Mouse (Mus musculus) neural tube, embryonic 11.5 days (tissue): ENCODE data around the gene Adgrv1. TPM values are rescaled to one million over a fixed set of nuclear protein-coding genes. Genes with fewer than 3 reads are reported as not detected.

Experiments used
- ATAC-seq: fragments of 200-750 bp; cut with Nextera tagmentation; 2 replicates; pipeline ENCODE4 v1.8.0; 2017; ENCODE audit warnings: moderate number of reproducible peaks, mild to moderate bottlenecking, moderate TSS enrichment, moderate library complexity; ENCODE audit not compliant: insufficient read depth, low FRiP score, low TSS enrichment
- DNase-seq: peaks from one replicate; pipeline ENCODE4 v3.0.0-alpha.2; 2015; ENCODE audit warnings: low spot score
- H3K27ac ChIP-seq: fragments of 300-500 bp; sonication (generic); 2 replicates; pipeline ENCODE4 v1.5.1; 2014; ENCODE audit warnings: low read depth, mild to moderate bottlenecking, low read length
- H3K27me3 ChIP-seq: fragments of 300-500 bp; sonication (generic); 2 replicates; pipeline ENCODE4 v1.6.1; 2014; ENCODE audit warnings: mild to moderate bottlenecking, low read length, mixed read lengths; ENCODE audit not compliant: control insufficient read depth, insufficient read depth
- H3K36me3 ChIP-seq: fragments of 300-500 bp; sonication (generic); 2 replicates; pipeline ENCODE4 v1.6.1; 2014; ENCODE audit warnings: mild to moderate bottlenecking, low read length, moderate library complexity, mixed read lengths; ENCODE audit not compliant: control insufficient read depth, insufficient read depth
- H3K4me1 ChIP-seq: fragments of 300-500 bp; sonication (generic); 2 replicates; pipeline ENCODE4 v1.6.1; 2014; ENCODE audit warnings: low read length, mixed read lengths; ENCODE audit not compliant: control insufficient read depth, insufficient read depth
- H3K4me2 ChIP-seq: fragments of 300-500 bp; sonication (generic); 2 replicates; pipeline ENCODE4 v1.6.1; 2014; ENCODE audit warnings: low read depth, mild to moderate bottlenecking, moderate library complexity
- H3K4me3 ChIP-seq: fragments of 300-500 bp; sonication (generic); 2 replicates; pipeline ENCODE4 v1.5.1; 2014; ENCODE audit warnings: low read depth, low read length
- H3K9ac ChIP-seq: fragments of 300-500 bp; sonication (generic); 2 replicates; pipeline ENCODE4 v1.6.1; 2014; ENCODE audit warnings: mild to moderate bottlenecking, low read length
- H3K9me3 ChIP-seq: fragments of 300-500 bp; sonication (generic); 2 replicates; pipeline ENCODE4 v1.6.1; 2016; ENCODE audit warnings: low read length; ENCODE audit not compliant: control insufficient read depth
- WGBS: fragments of 180-500 bp; shearing (Covaris S2); extraction: QIAGEN DNeasy Blood & Tissue Kit; methylation state at CpG from one replicate; pipeline ENCODE4 v1.1.7; 2014; 5-methylcytosine and 5-hydroxymethylcytosine counted together
- polyA plus RNA-seq: library from polyadenylated mRNA; unstranded; fragments of >200 nt; fragmentation: Nextera tagmentation; extraction: Ambion mirVana; gene quantifications from 2 replicates; pipeline ENCODE4 v1.2.1, GENCODE M21; 2014

Adgrv1 gene
- polyA plus RNA-seq, 1 experiment from 2014 or later = 35.1 TPM

- no peaks in the 10 kb centered on the region for H3K36me3 ChIP-seq
- DNase-seq = no peak
- H3K27ac ChIP-seq = no peak overlapping the region
- WGBS = 63% methylated on average over 8 of the region's 8 CpGs
- H3K4me3 ChIP-seq = no peak overlapping the region
- H3K4me1 ChIP-seq = no peaks in the 10 kb centered on the region
- H3K27me3 ChIP-seq = no peaks in the 10 kb centered on the region
- H3K4me2 ChIP-seq = no peak overlapping the region
- ATAC-seq = no peak
- no peaks in the 10 kb centered on the region for H3K9me3 ChIP-seq
- H3K9ac ChIP-seq = no peak overlapping the region
Measured at GRCm38 (mm10) chr13:81108526-81109302, 524.2 kb downstream of the Adgrv1 start.

GRCm38 (mm10) chr13:81107436-81107835 is 525.5 kb downstream of the Adgrv1 start:
- no peak overlapping the region for H3K4me3 ChIP-seq
- no peak overlapping the region for H3K9ac ChIP-seq
- no peak overlapping the region for H3K4me2 ChIP-seq
- no peaks in the 10 kb centered on the region for H3K9me3 ChIP-seq
- no peaks in the 10 kb centered on the region for H3K27me3 ChIP-seq
- no peaks in the 10 kb centered on the region for H3K36me3 ChIP-seq
- H3K4me1 ChIP-seq = no peaks in the 10 kb centered on the region
- DNase-seq = no peak
- H3K27ac ChIP-seq = no peak overlapping the region
- ATAC-seq = no peak
- WGBS = 74% methylated on average over 5 of the region's 5 CpGs

- H3K36me3 ChIP-seq = no peaks in the 10 kb centered on the region
- no peaks in the 10 kb centered on the region for H3K4me1 ChIP-seq
- no peak for ATAC-seq
- no peak overlapping the region for H3K9ac ChIP-seq
- no peak overlapping the region for H3K4me2 ChIP-seq
- H3K4me3 ChIP-seq = no peak overlapping the region
- peak; percentile 26 for DNase-seq
- no peaks in the 10 kb centered on the region for H3K9me3 ChIP-seq
- H3K27me3 ChIP-seq = no peaks in the 10 kb centered on the region
- H3K27ac ChIP-seq = no peak overlapping the region
- 77% methylated on average over 4 of the region's 4 CpGs for WGBS
Measured at GRCm38 (mm10) chr13:81103794-81104193, 529.2 kb downstream of the Adgrv1 start.

DNA sequence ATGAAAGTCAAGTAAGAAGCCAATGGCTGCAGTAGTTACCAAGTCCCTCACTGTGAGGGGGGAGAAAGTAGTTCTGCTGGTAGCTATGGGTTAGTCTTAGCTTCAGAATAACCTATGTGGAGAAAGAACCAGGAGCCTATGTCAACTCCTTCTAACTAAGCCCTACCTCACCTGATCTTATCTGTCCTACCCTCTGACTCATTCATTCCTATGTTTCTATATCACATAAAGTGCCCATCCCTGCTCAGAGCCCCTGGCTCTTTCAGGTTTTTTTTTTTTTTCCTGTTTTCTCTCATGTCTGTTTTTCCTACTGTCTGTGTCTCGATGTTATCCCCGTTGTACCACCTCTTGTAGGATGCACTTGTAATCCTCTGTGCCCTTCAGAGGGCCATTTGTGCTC is 536.5 kb downstream of the Adgrv1 start:
- Histone ChIP-seq H3K27me3 (no peaks in the 10 kb centered on the region), H3K9ac (no peak overlapping the region), H3K36me3 (0 out of 2 replicates have a peak, but pooled peaks cover 2% of the 10 kb centered on the region), H3K27ac (no peak overlapping the region), H3K4me3 (no peak overlapping the region), H3K9me3 (no peaks in the 10 kb centered on the region), H3K4me1 (no peaks in the 10 kb centered on the region), H3K4me2 (no peak overlapping the region)
- no peak for ATAC-seq
- 94% methylated on average over 2 of the region's 2 CpGs for WGBS
- DNase-seq = no peak

GRCm38 (mm10) chr13:81094513-81094912 is 538.4 kb downstream of the Adgrv1 start:
- no peak for DNase-seq
- WGBS = 89% methylated on average over 6 of the region's 6 CpGs
- H3K36me3 ChIP-seq = 0 out of 2 replicates have a peak, but pooled peaks cover 2% of the 10 kb centered on the region
- ATAC-seq = no peak
- H3K9ac ChIP-seq = no peak overlapping the region
- no peak overlapping the region for H3K4me3 ChIP-seq
- H3K4me1 ChIP-seq = no peaks in the 10 kb centered on the region
- no peak overlapping the region for H3K27ac ChIP-seq
- no peaks in the 10 kb centered on the region for H3K9me3 ChIP-seq
- no peak overlapping the region for H3K4me2 ChIP-seq
- no peaks in the 10 kb centered on the region for H3K27me3 ChIP-seq

DNA sequence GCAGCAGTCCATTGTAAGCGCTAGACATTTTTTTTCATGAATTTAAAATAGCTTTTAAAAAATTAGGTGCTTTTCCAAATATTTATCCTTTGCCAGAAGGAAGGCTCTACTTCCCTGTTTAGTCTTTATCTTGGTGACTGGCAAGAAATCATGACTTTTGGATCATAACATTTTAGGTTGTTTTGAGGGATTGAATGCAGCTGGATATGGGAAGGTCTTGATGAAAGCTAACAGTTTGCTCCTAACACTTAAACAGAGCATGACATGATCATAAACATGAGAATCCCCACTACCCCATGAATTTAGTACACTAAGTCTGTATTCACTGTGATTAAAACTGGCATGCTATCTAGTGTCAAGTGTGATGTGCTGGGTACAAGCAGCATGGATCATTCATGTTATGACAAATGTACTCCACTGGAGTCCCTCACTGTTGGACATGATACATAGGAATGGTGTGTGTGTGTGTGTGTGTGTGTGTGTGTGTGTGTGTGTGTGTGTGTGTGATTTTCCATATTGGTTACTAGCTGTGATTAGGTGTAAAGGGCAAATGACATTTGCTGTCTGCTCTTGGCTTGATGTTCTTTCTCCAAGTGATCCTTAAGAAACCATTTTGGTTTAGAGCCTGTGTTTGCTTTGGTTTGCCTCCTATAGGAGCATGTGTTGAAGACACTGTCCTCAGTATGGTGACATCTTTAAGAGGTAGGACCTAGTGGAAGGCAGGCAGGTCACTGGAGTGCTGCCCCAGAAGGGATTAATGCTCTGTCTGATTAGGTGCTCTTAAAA is 542.7 kb downstream of the Adgrv1 start:
- Histone ChIP-seq H3K4me1 (no peaks in the 10 kb centered on the region), H3K27me3 (no peaks in the 10 kb centered on the region), H3K4me3 (no peak overlapping the region), H3K27ac (no peak overlapping the region), H3K9ac (no peak overlapping the region), H3K4me2 (no peak overlapping the region), H3K36me3 (0 out of 2 replicates have a peak, but pooled peaks cover 2% of the 10 kb centered on the region), H3K9me3 (no peaks in the 10 kb centered on the region)
- 95% methylated on average over 1 of the region's 1 CpGs for WGBS
- ATAC-seq (no peak), DNase-seq (no peak)

DNA sequence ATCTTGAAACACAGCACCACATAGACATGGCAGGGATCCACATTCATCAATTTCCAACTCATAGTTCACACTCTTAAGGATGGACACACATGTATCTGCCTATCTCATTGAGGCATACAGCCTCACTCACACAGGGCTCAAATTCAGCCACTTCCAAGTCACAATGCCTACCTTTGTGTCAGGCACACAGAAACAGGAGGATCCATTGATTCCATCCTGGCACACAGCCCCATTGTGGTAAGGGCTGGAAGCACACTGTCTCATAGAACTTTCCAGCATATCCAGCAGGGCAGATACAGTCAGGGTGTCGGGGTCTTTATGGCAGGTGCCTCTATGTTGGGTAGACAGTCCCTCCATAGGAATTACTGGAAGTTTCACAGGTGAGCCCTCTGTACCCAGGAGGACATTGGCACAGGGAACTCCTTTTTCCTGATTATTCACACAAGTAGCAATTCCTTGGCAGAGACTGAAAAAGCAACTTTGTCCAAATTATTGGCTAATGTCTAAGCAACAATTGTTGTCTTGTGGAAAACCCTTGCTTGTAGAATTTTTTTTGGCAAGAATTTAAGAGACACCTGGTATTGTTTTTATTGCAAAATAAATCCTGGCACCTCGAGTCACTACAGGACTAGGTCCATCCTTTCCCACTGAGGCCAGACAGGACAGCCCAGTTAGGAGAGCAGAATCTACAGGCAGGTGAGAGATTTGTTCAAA is 545.8 kb downstream of the Adgrv1 start:
- no peaks in the 10 kb centered on the region for H3K27me3 ChIP-seq
- H3K9ac ChIP-seq = no peak overlapping the region
- DNase-seq (no peak), ATAC-seq (no peak)
- H3K4me3 ChIP-seq = no peak overlapping the region
- H3K4me2 ChIP-seq = no peak overlapping the region
- H3K9me3 ChIP-seq = no peaks in the 10 kb centered on the region
- no peaks in the 10 kb centered on the region for H3K36me3 ChIP-seq
- no peaks in the 10 kb centered on the region for H3K4me1 ChIP-seq
- no peak overlapping the region for H3K27ac ChIP-seq
- WGBS = 81% methylated on average over 2 of the region's 2 CpGs

DNA sequence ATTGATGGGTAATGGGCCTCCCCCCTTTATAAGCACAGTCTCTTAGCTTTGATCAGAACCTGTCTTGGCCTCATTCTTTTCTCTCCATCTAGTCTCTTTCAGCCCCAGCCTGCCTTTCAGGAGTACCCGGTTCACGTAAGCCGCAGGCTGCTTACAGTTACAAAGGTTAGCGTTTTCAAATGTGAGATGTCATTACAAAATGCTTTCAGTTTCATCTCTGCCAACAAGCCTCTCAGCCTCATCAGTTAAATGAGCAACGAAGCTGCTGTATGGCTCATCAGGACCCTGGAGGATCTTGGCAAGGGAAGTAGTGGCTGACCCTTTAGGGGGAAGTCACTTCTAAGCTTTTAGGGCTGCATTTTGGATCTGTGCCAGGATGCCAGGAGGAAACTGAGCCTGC is 560.7 kb downstream of the Adgrv1 start:
- H3K4me1 ChIP-seq = no peaks in the 10 kb centered on the region
- H3K36me3 ChIP-seq = no peaks in the 10 kb centered on the region
- no peak overlapping the region for H3K27ac ChIP-seq
- no peaks in the 10 kb centered on the region for H3K9me3 ChIP-seq
- 91% methylated on average over 5 of the region's 5 CpGs for WGBS
- no peak for DNase-seq
- no peaks in the 10 kb centered on the region for H3K27me3 ChIP-seq
- H3K4me3 ChIP-seq = no peak overlapping the region
- H3K4me2 ChIP-seq = no peak overlapping the region
- H3K9ac ChIP-seq = no peak overlapping the region
- ATAC-seq = no peak
